Mouse (Mus musculus) frontal cortex, adult 2 months (tissue): ENCODE results near the gene Osbpl3. TPM values are rescaled to one million over a fixed set of nuclear protein-coding genes. Genes with fewer than 3 reads are reported as not detected.

ENCODE experiments used
- DNase-seq, 2 experiments: peaks; one replicate each; pipeline ENCODE4 v3.0.0; 2022; ENCODE audit warnings: low spot score in 1 of 2; ENCODE audit errors: extremely low spot score in 1 of 2
- polyA plus RNA-seq: library from polyadenylated mRNA; depleted of rRNA; stranded (reverse); fragments of >200 nt; gene quantifications from 2 replicates; pipeline ENCODE4 v1.2.3, GENCODE M21; 2012

Gene Osbpl3
- polyA plus RNA-seq, 1 experiment, result 25.9 TPM

GRCm38 (mm10) chr6:50413381-50413780, 42.6 kb downstream of the Osbpl3 start:
- no peak for DNase-seq

GRCm38 (mm10) chr6:50412174-50412573, 43.8 kb downstream of the Osbpl3 start:
- DNase-seq, result peak; percentile 71 to 78

GRCm38 (mm10) chr6:50404698-50405097, 51.3 kb downstream of the Osbpl3 start:
- DNase-seq, result no peak

GRCm38 (mm10) chr6:50403524-50403923, 52.5 kb downstream of the Osbpl3 start:
- DNase-seq, result no peak

GRCm38 (mm10) chr6:50402872-50403271, 53.1 kb downstream of the Osbpl3 start:
- DNase-seq, result peak in 1 of 2 experiments; percentile 56

- DNase-seq, result peak in 1 of 2 experiments; percentile 51
These were observed 55.8 kb downstream of the Osbpl3 start for GRCm38 (mm10) chr6:50400234-50400633.

GRCm38 (mm10) chr6:50399427-50400195, 56.4 kb downstream of the Osbpl3 start:
- peak; percentile 56 to 70 for DNase-seq

- DNase-seq, result no peak
These were observed 57.7 kb downstream of the Osbpl3 start for GRCm38 (mm10) chr6:50398324-50398723.

- no peak for DNase-seq
These were observed 58.9 kb downstream of the Osbpl3 start for GRCm38 (mm10) chr6:50397116-50397515.

GRCm38 (mm10) chr6:50395641-50396312, 60.2 kb downstream of the Osbpl3 start:
- no peak for DNase-seq

GRCm38 (mm10) chr6:50394432-50394831, 61.6 kb downstream of the Osbpl3 start:
- DNase-seq, result no peak

GRCm38 (mm10) chr6:50393960-50394359, 62.0 kb downstream of the Osbpl3 start:
- DNase-seq, result no peak

GRCm38 (mm10) chr6:50391951-50392350, 64.0 kb downstream of the Osbpl3 start:
- DNase-seq, result no peak

- DNase-seq, result no peak
These were observed 65.7 kb downstream of the Osbpl3 start for GRCm38 (mm10) chr6:50390313-50390712.

GRCm38 (mm10) chr6:50387629-50388028, 68.4 kb downstream of the Osbpl3 start:
- no peak for DNase-seq

- no peak for DNase-seq
These were observed 69.5 kb downstream of the Osbpl3 start for GRCm38 (mm10) chr6:50386497-50386896.

- no peak for DNase-seq
These were observed 70.5 kb downstream of the Osbpl3 start for GRCm38 (mm10) chr6:50385451-50386013.

- no peak for DNase-seq
These were observed 73.3 kb downstream of the Osbpl3 start for GRCm38 (mm10) chr6:50382711-50383110.

GRCm38 (mm10) chr6:50382196-50382595, 73.8 kb downstream of the Osbpl3 start:
- DNase-seq, result no peak

GRCm38 (mm10) chr6:50381504-50382091, 74.4 kb downstream of the Osbpl3 start:
- DNase-seq, result no peak

- DNase-seq, result no peak
These were observed 76.3 kb downstream of the Osbpl3 start for GRCm38 (mm10) chr6:50379740-50380139.
